Mouse (Mus musculus) embryo, embryonic 9.5 days (tissue): ENCODE data around the gene Sorl1.

Source experiments
- DNase-seq: peaks from one replicate; pipeline ENCODE4 v3.0.0-alpha.2; 2017; ENCODE audit errors: extremely low spot score

Gene Sorl1

GRCm38 (mm10) chr9:42122441-42122840, 1.7 kb downstream of the Sorl1 start:
- DNase-seq, result no peak

- DNase-seq, result no peak
These were observed 2.3 kb downstream of the Sorl1 start for GRCm38 (mm10) chr9:42121631-42122354.

- DNase-seq, result peak; percentile 4
These were observed 7.6 kb downstream of the Sorl1 start for GRCm38 (mm10) chr9:42116418-42117056.

GRCm38 (mm10) chr9:42115078-42115477, 9.0 kb downstream of the Sorl1 start:
- DNase-seq, result no peak

- no peak for DNase-seq
These were observed 10.8 kb downstream of the Sorl1 start for GRCm38 (mm10) chr9:42113316-42113715.

GRCm38 (mm10) chr9:42112691-42113090, 11.4 kb downstream of the Sorl1 start:
- DNase-seq, result no peak

GRCm38 (mm10) chr9:42111256-42111655, 12.8 kb downstream of the Sorl1 start:
- no peak for DNase-seq

- DNase-seq, result peak; percentile 11
These were observed 14.2 kb downstream of the Sorl1 start for GRCm38 (mm10) chr9:42109837-42110451.

- DNase-seq, result no peak
These were observed 15.0 kb downstream of the Sorl1 start for GRCm38 (mm10) chr9:42109131-42109530.

- no peak for DNase-seq
These were observed 15.6 kb downstream of the Sorl1 start for GRCm38 (mm10) chr9:42108369-42108951.

GRCm38 (mm10) chr9:42107062-42107461, 17.0 kb downstream of the Sorl1 start:
- DNase-seq, result no peak

GRCm38 (mm10) chr9:42106305-42106704, 17.8 kb downstream of the Sorl1 start:
- no peak for DNase-seq

GRCm38 (mm10) chr9:42103546-42103945, 20.6 kb downstream of the Sorl1 start:
- DNase-seq, result no peak

GRCm38 (mm10) chr9:42102013-42102412, 22.1 kb downstream of the Sorl1 start:
- no peak for DNase-seq

GRCm38 (mm10) chr9:42101266-42101665, 22.8 kb downstream of the Sorl1 start:
- DNase-seq, result no peak

- no peak for DNase-seq
These were observed 23.4 kb downstream of the Sorl1 start for GRCm38 (mm10) chr9:42100618-42101210.

- DNase-seq, result no peak
These were observed 25.5 kb downstream of the Sorl1 start for GRCm38 (mm10) chr9:42098474-42099121.

- DNase-seq, result no peak
These were observed 26.2 kb downstream of the Sorl1 start for GRCm38 (mm10) chr9:42097731-42098473.

- DNase-seq, result no peak
These were observed 26.9 kb downstream of the Sorl1 start for GRCm38 (mm10) chr9:42097006-42097730.

GRCm38 (mm10) chr9:42094752-42095151, 29.3 kb downstream of the Sorl1 start:
- DNase-seq, result no peak
